Mouse (Mus musculus): ENCODE measurements around the gene Tns1.

The Tns1 gene

DNA sequence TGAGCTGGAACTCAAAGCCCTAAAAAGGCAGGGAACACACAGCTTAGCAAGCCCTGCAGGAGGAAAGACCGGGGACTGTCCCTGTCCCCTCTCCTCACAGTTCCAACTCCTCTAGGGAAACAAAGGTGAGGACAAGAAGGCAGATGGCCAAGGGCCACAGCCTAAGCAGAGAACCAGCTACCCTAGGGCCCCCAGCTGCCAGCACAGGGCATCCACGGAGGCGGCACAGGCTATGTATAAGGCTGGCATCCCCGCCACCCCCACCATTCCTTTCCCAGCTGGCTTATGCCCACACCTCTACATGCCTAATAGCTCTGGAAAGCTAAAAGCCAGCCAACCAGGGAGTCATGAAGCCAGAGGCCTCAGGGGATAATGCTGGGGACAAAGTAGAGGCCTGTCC lies 90.8 kb downstream of the Tns1 start:
- no peak for DNase-seq (ENCODE audit: low spot score in 2 of 2)

- DNase-seq (ENCODE audit: low spot score in 2 of 2): no peak
These were observed 91.3 kb downstream of the Tns1 start for GRCm38 (mm10) chr1:74032966-74033365.

- peak; percentile 81 to 92 for DNase-seq (ENCODE audit: low spot score in 2 of 2)
These were observed 92.3 kb downstream of the Tns1 start for GRCm38 (mm10) chr1:74031771-74032609.

DNA sequence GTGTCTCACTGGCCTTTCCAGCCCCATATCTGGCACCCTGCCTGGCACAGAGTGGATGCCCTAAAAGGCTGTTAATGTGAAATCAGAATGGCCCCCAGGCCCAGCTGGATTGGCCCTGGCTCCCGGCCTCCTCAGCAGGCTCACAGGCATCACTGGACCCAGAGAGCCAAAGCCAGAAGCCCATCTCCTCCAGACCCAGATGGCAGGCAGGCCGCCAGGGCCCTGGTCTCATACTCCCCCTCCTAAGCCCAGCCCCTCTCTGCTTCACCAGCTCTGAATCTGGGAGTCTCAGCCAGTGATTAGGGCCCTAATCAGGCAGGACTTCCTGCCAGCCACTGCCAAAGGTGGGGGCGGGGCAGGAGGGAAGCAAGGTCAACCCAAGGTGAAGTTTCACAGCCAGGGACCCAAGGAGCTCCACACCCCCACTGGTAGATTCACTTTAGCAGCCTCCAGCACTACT lies 93.3 kb downstream of the Tns1 start:
- peak; percentile 85 to 91 for DNase-seq (ENCODE audit: low spot score in 2 of 2)

DNA sequence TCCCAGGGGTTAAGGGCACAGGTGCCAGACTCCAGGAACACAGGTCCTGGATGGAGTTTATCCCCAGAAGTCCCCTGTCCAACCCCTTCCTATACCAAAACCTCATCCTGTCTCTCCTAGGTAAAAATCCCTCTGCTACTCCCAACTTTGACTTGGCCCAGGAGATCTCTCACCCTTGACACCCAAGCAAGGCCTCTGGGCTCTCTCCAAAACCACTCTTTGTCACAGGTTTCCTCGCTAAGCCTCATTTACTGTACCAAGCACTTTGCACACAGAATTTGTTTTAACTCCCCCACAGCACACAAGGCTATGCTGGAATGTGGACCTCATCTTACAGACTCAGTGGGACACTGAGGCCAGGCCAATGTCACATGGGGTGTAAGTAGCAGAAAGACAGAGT lies 94.0 kb downstream of the Tns1 start:
- DNase-seq (ENCODE audit: low spot score in 2 of 2): no peak

DNA sequence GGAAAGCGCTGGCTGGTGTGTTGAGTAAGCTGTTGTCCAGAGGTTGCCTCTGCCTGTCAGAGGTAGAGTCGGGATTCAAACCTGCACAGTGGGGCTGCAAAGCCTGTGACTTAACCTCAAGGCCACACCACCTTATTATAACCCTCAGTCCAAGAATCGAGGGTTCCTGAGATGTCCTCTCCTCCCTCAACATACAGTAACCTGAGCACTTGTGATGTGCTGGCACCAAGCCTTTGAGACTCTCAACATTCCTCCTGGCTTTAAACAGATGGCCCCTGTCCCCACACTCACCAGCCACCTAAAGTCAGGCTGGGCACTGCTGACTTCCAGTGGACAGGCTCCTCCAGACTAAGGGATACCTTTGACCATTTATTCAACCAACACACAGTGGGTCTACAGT lies 94.6 kb downstream of the Tns1 start:
- no peak for DNase-seq (ENCODE audit: low spot score in 2 of 2)

- peak; percentile 80 to 88 for DNase-seq (ENCODE audit: low spot score in 2 of 2)
These were observed 95.4 kb downstream of the Tns1 start for GRCm38 (mm10) chr1:74028881-74029266.

- no peak for DNase-seq (ENCODE audit: low spot score in 2 of 2)
These were observed 96.0 kb downstream of the Tns1 start for GRCm38 (mm10) chr1:74028118-74028880.

GRCm38 (mm10) chr1:74027559-74028091 lies 96.6 kb downstream of the Tns1 start:
- peak; percentile 91 to 95 for DNase-seq (ENCODE audit: low spot score in 2 of 2)

- no peak for DNase-seq (ENCODE audit: low spot score in 2 of 2)
These were observed 97.5 kb downstream of the Tns1 start for GRCm38 (mm10) chr1:74026703-74027195.

DNA sequence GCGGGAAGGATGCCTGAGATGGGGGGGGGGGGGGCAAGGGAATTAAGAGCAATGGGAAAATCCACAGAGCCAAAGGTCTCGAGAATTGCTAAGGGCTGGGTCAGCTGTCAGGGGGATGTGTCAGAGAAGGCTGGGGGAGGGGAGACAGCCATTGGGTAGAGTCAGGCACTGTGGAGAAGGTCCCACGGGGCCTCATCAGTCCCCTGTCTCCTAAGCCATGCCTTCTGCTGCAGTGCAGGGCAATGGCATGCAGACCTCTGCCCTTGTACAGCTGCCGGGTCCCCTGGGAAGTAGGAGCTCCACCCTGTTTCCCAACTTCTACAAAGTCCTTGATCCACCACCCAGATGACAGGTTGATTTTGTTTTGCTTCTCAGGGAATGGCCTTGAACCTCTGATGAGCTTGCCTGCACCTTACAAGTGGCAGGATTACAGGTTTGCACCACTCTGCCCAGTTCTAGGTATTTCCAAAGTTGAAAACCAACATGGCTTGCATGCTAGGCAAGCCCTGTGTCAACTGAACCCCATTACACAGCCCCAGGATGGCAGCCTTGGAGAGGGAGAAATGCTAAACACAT lies 98.5 kb downstream of the Tns1 start:
- DNase-seq (ENCODE audit: low spot score in 2 of 2): no peak

DNA sequence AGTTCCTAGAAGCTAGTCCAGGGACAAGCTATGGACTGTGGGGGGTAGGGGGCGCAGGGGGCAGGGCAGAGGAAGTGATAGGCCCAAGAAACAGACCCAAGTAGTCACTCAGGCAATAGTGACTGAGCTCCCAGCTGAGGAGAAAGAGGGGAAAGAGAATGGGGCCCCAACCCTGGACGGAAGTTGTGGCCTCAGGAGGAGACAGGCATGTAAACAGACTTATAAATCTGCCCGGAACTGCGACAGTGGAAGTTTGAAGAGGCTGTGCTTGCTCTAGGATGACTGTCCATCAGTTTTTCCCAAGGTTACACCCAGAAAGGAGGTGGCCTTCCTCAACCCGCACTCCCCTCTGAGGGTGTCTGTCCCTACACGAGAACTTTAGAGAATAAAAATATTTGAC lies 99.0 kb downstream of the Tns1 start:
- DNase-seq (ENCODE audit: low spot score in 2 of 2): no peak

- DNase-seq (ENCODE audit: low spot score in 2 of 2): no peak
These were observed 99.6 kb downstream of the Tns1 start for GRCm38 (mm10) chr1:74024452-74025190.

- DNase-seq (ENCODE audit: low spot score in 2 of 2): no peak
These were observed 101.3 kb downstream of the Tns1 start for GRCm38 (mm10) chr1:74022998-74023397.

- DNase-seq (ENCODE audit: low spot score in 2 of 2): no peak
These were observed 101.7 kb downstream of the Tns1 start for GRCm38 (mm10) chr1:74022536-74022935.

GRCm38 (mm10) chr1:74020235-74020634 lies 104.0 kb downstream of the Tns1 start:
- no peak for DNase-seq (ENCODE audit: low spot score in 2 of 2)

GRCm38 (mm10) chr1:74017399-74018172 lies 106.7 kb downstream of the Tns1 start:
- peak; percentile 61 to 78 for DNase-seq (ENCODE audit: low spot score in 2 of 2)

- DNase-seq (ENCODE audit: low spot score in 2 of 2): peak; percentile 80 to 84
These were observed 107.6 kb downstream of the Tns1 start for GRCm38 (mm10) chr1:74016618-74017017.

- DNase-seq (ENCODE audit: low spot score in 2 of 2): peak in 1 of 2 experiments; percentile 69
These were observed 108.6 kb downstream of the Tns1 start for GRCm38 (mm10) chr1:74015513-74016234.

All from heart, adult 9 months (tissue).